Mouse (Mus musculus) myocyte (in vitro differentiated cells): ENCODE measurements around the gene Rsc1a1.

Source experiments
- CEBPB ChIP-seq: IDR thresholded peaks from 2 replicates; pipeline ENCODE4 v1.6.1; 2011; ENCODE audit warnings: mild to moderate bottlenecking, moderate library complexity; ENCODE audit not compliant: poor library complexity, insufficient read depth, severe bottlenecking
- E2F4 ChIP-seq: IDR thresholded peaks from one replicate; pipeline ENCODE4 v1.6.1; 2011; ENCODE audit warnings: mild to moderate bottlenecking, control low read depth, moderate library complexity; ENCODE audit not compliant: insufficient read depth
- MAX ChIP-seq: IDR thresholded peaks from one replicate; pipeline ENCODE4 v1.6.1; 2011; ENCODE audit warnings: low read depth, mild to moderate bottlenecking, control low read depth
- MYOD1 ChIP-seq, 3 experiments: IDR thresholded peaks; one replicate each; pipeline ENCODE4 v1.6.1; 2011; ENCODE audit warnings: control low read depth in 2 of 3, low read depth in 2 of 3, mild to moderate bottlenecking in 2 of 3, moderate library complexity in 1 of 3; ENCODE audit not compliant: insufficient read length in 2 of 3, control insufficient read depth in 1 of 3
- MYOG ChIP-seq, 3 experiments: IDR thresholded peaks; one replicate each; pipeline ENCODE4 v1.6.1; 2011; ENCODE audit warnings: control low read depth in 2 of 3, low read depth in 2 of 3, mild to moderate bottlenecking in 2 of 3; ENCODE audit not compliant: insufficient read length in 2 of 3, control insufficient read depth in 1 of 3, insufficient read depth in 1 of 3
- POLR2A ChIP-seq: IDR thresholded peaks from one replicate; pipeline ENCODE4 v1.6.1; 2011; ENCODE audit warnings: low read depth, mild to moderate bottlenecking, control low read depth, moderate library complexity; ENCODE audit not compliant: insufficient read length
- POLR2AphosphoS2 ChIP-seq: IDR thresholded peaks from one replicate; pipeline ENCODE4 v1.6.1; 2011; ENCODE audit warnings: low read depth, control low read depth; ENCODE audit not compliant: insufficient read length
- SRF ChIP-seq: IDR thresholded peaks from one replicate; pipeline ENCODE4 v1.6.1; 2011; ENCODE audit warnings: low read depth; ENCODE audit not compliant: control insufficient read depth, insufficient read length
- TCF12 ChIP-seq: IDR thresholded peaks from one replicate; pipeline ENCODE4 v1.6.1; 2011; ENCODE audit warnings: mild to moderate bottlenecking, control low read depth; ENCODE audit not compliant: poor library complexity, insufficient read depth, severe bottlenecking
- TCF3 ChIP-seq: IDR thresholded peaks from one replicate; pipeline ENCODE4 v1.6.1; 2011; ENCODE audit warnings: low read depth, control low read depth; ENCODE audit not compliant: insufficient read length
- USF1 ChIP-seq: IDR thresholded peaks from one replicate; pipeline ENCODE4 v1.6.1; 2011; ENCODE audit warnings: low read depth, mild to moderate bottlenecking, control low read depth, moderate library complexity

- TF ChIP-seq POLR2A: no peak
- TF ChIP-seq MYOG (IDR thresholded peaks at IDR 0.05; ENCODE audit: control insufficient read depth in 1 of 3, insufficient read depth in 1 of 3, insufficient read length in 2 of 3, low read depth in 2 of 3): no peak
- TF ChIP-seq USF1: no peak
- TF ChIP-seq TCF12: no peak
- TF ChIP-seq E2F4: no peak
- no peak for TF ChIP-seq MYOD1 (IDR thresholded peaks at IDR 0.05; ENCODE audit: control insufficient read depth in 1 of 3, insufficient read length in 2 of 3, low read depth in 2 of 3)
- TF ChIP-seq POLR2AphosphoS2: no peak
- TF ChIP-seq SRF: no peak
- no peak for TF ChIP-seq MAX
- TF ChIP-seq CEBPB: no peak
- TF ChIP-seq TCF3: no peak
Measured at GRCm38 (mm10) chr4:141725277-141725676, 39.9 kb upstream of the Rsc1a1 start.
